Mouse (Mus musculus) brain, embryonic 18.5 days (tissue): ENCODE measurements at regions not wholly inside any gene's neighbourhood (a gene's known extent, or its start where the extent isn't known, plus 50 kb on each side); places are given as distances from the start of the nearest gene placed in this dataset.
"Not testable (repeated sequence)": the region's sequence is repeated elsewhere in the genome, so short reads cannot be mapped to it uniquely, and the experiment has no call there.

Source experiments
- DNase-seq: peaks from one replicate; pipeline ENCODE4 v3.0.0-alpha.2; 2012; ENCODE audit warnings: low read depth, low spot score

DNA sequence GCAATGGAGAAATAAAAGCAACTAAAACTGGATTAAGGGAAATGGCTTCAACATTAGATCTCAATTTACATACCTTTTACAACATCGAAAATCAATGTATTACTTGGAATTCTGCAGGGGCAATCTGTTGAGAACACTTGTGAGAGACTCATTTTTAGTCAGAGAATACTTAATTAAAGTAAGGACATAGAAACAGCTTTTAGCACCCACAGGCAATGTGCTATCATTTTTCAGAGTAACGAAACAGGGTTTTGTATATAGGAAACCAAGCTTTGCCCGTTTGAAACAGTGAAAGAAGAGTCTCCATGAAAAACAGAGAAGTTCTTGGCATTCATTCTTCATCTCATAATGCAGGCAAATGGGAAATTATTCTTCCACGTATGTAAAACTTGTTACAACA lies 196.4 kb downstream of the Tdrd3 start:
- DNase-seq = no peak

DNA sequence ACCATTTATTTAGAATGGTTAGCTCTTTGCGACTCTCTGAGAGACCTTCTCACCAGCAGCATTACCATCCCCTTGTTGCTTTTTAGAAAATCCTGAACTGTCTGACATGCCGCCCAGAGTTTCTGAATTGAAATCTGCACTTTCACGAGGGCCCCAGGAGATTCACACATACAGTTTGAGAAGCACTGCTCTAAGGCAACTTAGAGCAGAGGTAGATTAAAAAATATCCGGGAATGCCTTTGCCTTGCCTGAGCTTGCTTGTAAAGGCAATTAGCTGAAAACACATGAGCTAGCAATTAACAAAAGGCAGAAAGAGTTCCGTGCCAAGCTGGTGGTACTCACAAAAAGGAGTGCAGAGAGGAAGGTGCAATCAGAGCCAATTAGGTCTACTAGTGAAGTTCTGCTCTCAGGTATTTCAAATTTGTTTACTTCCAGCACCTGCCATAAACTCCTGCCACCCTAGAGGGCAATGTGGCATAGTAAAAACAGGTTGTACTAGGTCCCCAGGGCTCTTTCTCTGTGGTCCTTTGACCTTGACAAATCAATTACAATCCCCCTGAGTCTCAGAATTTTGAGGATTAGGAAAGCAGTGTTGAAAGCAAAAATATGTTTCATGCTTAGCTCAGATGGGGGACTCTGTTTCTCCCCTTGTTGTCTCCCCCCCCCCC lies 203.1 kb downstream of the Tdrd3 start:
- DNase-seq = peak; percentile 22

DNA sequence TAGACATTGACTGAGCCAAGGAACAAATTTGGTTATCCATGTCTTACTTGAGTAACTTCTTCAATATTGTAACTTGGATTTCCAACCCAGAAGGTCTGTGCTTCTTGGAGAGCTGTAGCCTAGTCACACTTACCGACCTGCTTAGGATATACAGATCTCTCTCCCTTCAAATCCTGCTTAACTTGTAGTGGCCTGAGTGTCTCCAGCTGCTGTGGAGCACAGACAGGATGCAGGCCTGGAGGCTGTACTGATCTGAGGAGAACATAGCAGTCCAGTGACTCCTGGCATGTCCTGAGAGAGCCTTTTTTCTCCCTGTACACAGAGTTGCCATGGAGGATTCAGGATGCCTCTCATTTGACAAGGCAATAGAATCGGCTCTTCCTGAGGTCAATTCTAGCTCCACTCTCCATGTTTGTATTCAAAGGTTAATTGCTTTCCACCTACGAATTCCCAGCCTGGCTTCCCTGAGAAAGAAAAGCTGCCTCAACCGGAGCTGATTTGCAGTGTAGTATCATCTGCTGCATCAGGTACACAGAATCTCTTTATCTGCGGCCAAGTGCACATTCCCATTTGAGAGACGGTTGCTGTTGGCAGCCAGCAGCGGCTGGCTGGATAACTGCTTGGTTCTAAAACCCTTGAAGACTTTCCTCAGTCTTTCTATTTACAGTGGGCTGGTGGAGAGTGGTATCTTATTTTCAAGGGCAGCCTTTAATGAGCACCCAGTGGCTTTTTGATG lies 214.8 kb downstream of the Tdrd3 start:
- DNase-seq = no peak

DNA sequence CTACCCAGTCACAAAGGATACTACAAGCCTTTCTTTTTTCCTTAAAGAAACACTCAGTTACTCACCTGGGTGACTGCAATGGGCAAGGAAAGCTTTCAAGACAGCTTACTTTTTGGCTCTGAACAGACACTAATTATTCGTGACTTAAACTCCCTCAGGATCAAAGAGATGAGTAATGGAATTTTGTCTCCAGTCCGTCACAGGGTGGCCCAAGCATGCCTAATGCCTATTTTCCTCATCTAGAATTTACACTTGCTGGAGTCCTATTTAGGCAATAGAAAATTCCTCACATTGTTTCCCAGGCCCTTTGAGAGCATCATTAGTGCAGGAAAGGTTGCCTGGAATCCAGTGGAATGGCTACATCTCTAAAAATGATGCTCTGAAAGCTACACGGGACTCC lies 218.2 kb downstream of the Tdrd3 start:
- no peak for DNase-seq

DNA sequence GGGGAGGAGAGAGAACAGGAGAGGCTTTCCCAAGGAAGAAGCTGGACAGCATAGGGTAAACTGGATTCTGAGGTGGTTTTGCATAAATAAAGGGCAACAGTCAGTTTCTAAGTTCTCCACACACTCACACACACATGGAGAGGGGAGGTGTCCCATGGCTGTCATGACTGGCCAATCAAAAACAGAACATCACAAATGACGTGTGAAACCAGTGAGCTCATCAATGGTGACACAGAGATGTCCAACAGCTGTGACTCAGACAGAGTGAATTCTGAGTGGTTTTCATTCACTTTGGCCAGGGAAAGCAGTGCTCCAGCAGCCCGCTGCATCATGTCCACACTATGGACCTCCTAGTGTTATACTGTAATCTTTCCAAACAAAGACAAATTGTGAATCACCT lies 220.7 kb downstream of the Tdrd3 start:
- no peak for DNase-seq

DNA sequence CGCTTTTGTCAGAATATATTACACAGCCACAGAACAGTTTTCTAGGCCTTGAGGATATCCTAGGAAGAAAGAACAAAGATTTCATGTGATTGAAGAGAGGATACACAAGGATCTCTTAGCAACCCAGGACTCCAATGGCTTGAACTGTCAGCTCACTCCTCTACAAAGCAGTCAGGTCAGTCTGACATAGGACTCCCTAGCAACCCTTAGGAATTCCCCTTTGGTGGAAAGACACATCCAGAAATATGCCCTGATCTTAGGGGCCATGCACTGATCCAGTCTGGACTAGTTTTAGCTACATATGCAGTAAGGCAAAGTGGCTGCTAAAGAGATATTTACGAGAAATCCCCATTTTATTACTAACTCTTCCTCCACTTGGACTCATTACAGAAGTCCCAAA lies 251.5 kb downstream of the Tdrd3 start:
- DNase-seq = no peak

DNA sequence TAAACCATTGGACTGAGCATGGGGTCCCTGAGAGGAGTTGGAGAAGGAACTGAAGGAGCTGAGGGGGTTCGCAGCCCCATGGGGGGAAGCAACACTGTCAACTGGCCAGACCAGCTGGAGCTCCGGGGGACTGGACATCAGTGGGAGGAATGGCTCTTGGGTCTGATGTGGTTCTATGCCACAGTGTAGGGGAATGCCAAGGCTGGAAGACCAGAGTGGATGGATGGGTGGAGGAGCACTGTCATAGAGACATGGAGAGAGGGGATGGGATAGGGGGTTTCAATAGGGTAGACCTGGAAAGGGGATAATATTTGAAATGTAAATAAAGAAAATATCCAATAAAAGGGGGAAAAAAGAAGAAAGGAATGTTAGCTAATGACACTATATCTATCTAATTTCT lies 253.1 kb downstream of the Tdrd3 start:
- no peak for DNase-seq

DNA sequence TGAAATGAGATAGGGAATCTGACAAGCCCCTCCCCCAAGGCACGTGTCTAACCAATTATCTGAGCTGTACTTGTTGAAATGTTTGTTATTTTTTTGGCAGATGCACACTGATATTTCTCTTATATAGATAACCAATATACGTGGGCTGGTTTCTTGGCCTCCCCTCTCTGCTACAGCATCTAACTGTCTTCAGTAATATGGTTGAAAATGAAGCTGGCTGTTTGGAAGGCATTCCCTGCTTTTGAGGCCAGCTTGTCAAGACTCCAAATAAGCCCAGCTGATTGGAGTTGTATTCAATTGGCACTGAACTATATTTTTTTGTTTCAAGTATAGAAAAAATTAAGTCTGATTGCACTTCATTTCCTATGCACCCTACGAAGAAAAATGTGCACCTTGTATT lies 264.3 kb downstream of the Tdrd3 start:
- DNase-seq = no peak

DNA sequence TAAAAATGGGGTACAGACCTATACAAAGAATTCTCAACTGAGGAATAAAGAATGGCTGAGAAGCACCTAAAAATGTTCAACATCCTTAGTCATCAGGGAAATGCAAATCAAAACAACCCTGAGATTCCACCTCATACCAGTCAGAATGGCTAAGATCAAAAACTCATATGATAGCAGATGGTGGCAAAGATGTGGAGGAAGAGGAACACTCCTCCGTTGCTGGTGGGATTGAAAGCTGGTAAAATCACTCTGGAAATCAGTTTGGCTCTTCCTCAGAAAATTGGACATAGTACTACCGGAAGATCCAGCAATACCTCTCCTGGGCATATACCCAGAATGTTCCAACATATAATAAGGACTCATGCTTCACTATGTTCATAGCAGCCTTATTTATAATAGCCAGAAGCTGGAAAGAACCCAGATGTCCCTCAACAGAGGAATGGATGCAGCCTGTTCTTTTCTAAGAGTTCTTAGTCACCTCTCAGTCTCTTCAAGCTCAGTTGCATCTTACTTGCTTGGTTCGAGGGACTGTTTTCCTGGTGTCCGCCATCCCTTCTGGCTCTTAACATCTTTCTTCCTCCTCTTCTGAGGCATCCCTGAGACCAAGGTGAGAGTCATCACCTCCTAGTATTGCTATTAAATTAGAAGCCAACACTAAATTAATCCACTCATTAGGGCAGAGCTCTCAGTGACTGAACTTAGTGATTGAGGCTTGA lies 266.8 kb downstream of the Tdrd3 start:
- not testable (repeated sequence) for DNase-seq

DNA sequence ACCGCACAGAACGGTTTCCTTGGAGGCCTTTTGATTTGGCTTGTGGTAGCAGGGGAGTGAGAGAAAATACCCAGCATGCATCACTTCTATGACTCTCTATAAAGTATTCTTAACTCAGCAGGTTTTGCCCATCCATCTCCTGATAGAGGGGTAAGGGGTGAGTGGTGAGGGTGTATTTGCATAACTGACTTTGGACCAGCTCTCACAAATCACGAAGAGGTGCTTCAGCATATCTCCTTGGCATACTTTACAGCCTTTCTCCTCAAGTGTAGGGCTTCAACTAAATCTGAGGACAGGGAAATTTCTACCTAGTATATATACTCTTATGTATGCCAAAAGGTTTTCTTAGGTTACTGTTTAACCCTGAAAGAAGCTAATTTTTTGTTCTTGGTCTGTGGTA lies 273.4 kb downstream of the Tdrd3 start:
- no peak for DNase-seq

DNA sequence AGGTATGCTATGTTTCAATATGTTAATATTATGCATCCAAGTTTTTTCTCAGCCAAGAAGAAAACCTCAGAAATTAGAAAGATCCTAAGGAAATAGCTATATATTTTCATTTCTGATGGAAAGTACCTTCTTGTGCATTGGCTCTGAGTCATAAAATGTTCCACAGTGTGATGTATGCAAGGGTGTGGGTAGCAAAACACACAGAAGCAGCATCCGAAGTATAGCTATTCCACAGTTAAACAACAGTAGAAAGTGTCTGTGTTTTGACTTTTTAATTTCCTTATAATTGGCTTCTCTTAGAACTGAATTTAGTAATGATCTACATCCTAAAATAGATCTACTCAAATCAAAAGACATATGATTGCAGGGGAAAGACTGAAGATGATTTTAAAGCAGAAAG lies 320.0 kb downstream of the Tdrd3 start:
- DNase-seq = no peak

DNA sequence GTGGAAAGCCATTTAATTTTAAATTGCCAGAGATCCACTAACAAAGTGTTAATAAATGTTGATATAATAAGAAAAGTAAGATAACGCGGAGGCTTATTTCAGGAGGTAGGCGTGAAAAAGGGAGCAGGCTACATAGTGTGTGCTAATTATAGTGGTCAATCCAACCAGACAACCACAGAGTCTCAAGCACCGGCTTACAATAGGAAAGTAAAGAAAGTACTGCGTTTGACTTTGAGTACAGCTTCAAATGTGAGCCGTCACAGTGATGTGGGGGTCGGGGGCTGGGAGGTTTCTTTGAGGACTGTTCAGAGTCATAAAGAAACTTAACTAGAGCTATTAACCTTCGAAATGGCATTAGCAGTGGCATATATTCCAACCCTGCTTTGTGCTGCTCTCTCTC lies 329.1 kb downstream of the Tdrd3 start:
- no peak for DNase-seq

DNA sequence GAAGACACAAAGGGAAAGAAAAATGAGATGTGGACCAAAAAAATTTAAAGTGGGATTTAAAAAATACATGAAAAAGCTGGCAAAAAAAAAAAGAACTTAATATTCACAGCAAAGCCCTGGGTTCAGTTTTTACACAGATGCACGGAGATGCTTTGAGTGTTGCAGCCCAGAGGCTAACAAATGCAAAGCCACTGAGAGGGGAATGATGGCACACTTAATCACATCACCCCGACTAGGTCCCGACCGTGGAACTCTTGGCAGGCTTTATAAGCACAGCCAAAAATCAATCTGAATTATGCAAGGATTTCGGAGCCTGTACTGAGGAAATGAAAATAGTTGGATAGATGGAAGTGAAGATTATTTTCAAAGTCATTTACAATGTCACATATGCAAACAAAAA lies 329.6 kb downstream of the Tdrd3 start:
- no peak for DNase-seq

DNA sequence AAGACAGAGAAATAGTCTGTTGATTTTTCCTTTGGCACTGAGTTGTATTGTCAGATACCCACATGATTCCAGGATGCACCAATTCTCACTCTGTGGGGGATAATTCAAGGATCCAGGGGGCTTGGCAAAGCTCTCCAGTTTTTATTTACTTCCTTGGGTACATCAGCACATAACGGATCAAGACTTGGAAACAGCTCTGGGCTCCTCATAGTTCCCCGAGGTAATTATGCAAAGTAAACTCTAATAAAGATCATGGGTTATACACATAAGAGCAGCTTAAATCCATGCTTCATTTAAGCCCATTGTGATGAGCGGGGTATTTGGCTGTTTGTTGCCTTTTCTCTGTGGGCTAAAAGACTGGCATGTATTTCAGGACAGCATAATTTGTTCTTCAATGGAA lies 332.6 kb downstream of the Tdrd3 start:
- DNase-seq = no peak

DNA sequence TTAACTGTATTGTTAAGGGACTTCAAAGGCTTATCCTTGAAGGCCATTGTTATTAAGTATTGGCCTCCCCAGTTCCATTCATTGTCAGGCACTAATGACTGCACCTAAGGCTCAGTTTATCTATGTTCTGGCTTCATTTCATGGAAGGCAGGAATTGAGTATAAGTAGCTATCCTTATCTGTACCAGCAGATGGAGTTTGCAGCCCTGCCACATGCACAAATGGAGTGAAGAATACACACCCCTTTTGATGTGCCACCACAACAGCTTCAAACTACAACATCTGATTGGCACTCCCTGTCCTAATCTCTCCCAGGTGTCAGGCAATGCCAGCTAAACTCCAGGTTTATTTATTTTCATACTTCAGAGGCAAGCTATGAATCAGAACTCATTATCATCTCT lies 333.3 kb downstream of the Tdrd3 start:
- no peak for DNase-seq

DNA sequence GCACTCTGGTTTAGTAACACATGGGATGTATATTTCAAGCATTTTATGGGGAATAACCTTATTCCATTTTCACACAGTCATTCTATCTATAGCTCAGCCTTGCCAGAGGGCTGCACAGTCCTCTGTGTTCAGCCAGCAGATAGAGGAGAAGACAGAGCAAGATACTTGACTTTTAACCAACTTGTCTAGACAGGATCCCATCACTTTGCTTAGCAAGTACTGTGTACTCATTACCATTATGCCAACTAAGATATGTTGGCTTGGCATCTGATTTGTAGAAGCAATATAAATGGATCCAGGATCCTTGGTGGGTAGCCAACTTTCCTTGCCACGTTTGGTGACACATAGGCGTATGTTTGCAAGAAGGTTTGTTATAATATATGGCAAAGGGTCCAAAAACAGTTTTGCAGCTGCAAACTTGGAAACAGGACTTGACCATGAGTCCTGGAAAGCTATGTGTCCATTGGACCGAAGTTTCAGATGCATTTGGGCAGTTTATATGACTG lies 334.3 kb downstream of the Tdrd3 start:
- no peak for DNase-seq

DNA sequence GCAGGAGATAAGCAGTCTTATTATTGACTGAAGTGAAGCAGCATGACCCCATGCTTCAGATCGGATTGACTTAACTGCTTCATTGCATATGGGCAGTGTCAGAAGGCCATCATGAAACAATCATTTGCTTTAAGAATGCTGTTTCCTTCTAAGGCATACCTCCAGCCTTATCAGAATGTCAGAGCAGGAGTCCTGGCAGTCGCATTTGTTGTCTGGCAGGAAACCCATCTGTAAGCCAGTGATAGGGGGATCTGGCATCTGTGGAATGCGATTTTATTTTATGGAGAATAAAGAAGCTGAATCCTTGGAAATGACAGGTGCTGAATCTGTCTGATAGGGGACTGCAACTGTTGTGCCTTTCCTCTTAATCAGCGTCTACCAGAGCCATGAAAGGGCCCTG lies 338.3 kb downstream of the Tdrd3 start:
- DNase-seq = no peak

DNA sequence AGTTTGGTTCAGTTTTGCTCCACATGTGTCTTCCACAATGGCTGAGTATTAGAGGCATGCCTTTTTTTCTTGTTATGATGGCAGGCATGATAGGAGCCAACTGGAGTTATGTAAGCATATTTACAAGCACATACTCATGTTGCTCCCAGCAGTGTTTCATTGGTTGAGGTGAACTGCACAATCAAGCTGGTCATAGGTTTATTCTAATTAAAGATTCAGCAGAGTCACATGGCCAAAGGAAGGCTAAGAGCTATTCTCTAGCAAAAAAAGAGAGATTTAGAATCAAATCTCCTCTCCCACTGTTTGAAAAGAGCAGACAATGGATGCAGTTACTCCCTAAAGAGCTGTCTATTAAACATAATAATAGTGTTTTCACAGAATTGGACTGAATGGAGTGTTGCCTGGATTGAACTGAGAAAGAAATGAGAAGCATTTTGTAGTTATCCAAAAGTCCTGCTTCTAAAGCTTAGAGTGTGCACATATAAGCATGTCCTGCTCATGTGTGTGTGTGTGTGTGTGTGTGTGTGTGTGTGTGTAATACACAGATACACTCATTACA lies 359.0 kb downstream of the Tdrd3 start:
- DNase-seq = no peak

DNA sequence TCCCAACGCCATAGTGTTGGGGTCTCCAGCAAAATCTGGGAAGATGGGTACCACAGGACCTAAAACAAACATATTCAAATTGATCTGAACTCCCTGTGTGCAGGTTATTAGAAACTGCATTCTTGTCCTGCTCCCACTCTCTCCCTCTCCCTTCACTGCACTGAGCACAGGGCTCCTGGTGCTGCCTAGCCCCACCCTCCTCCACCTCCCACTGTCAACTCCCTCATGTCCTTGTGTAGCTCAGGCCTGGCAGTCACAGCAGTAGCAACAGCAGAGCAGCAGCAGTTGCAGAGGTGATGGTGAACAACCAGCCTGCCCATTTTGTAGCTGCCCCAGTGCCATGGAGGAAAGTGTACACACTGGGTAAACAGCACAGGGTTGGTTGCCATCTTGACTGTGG lies 383.4 kb downstream of the Tdrd3 start:
- no peak for DNase-seq

DNA sequence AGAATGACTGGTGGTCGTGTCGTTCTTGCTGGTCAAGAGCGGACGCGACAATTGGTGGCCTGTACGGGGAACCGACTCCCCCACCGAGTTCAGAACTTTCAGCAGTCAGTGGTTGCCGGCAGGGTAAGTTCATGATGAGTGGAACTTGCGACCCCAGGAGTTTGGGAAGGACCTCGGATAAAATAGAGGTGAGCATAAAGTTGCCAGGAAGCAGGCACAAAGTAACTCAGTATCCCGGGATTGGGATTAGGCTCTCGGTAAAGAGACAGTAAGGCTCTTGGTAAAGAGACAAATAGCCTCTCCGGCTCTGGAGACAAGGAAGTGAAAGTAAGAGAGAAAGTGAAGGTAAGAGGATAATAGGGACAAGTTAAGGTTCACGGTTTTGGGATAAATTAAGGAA lies 393.2 kb downstream of the Tdrd3 start:
- DNase-seq = not testable (repeated sequence)

DNA sequence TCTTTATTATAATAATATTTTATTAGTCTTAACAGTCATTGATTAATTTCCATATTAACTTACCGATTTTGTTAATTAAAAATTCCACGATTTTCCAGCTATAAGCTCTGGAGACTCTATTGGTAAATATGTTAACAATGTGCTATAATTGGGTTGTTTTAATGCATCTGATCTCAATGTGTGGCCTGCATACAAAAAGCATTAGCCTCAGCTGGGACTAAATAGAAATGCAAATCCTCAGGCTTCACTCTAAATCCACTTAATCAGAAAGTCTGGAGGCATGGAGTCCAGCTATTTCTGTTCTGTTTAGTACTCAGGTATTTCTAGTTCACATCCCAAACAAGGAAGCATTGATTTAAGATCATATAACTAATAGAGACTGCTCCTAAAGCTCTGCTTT lies 427.7 kb downstream of the Tdrd3 start:
- DNase-seq = no peak

DNA sequence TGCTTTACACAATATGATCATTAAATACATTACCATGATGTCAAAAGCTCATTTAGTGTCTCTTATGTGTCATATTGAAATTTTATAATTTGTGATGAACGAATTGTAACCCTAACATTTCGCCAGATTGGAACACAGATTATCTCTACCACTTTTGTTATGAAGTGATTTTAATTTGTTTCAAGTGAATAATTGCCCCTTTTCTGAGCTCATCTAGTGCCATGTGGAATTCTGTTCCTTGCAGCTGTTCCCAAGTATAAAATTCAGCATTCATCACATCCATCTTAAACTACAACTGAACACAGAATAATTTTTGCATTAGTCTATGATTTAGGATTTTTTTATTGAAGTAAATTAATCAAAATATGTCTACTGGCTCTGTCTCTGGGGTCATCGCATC lies 445.0 kb downstream of the Tdrd3 start:
- no peak for DNase-seq
